Mouse (Mus musculus): ENCODE data around the gene Abcb8. TPM values are rescaled to one million over a fixed set of nuclear protein-coding genes. Genes with fewer than 3 reads are reported as not detected.
A peak's percentile ranks its signal among the peaks of the same experiment; 100 is the strongest.

The Abcb8 gene
- polyA plus RNA-seq, 1 experiment = 16.8 TPM

DNA sequence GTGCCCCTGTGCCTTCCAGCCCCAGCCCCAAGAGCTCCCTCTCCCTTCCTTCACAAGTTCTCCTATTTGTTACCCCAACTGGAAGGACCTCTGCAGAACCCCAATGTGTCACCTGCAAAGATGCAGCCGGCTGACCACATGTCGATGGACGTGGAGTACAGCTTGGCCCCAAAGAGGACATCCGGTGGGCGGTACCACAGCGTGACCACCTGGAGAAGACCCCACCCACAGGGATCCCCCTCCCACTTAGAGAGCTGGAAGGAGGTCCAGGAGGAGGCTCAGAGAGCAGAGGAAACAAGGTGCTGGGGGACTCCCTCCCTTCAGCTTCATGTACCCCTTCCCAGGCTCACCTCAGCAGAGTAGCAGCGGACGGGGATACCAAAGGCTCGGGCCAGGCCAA is 26.9 kb downstream of the Abcb8 start:
- H3K4me3 ChIP-seq (ENCODE audit: insufficient read depth, low read length) = no peak overlapping the region
- no peak overlapping the region for H3K27ac ChIP-seq (ENCODE audit: insufficient read depth, low read depth, low read length)
- H3K4me1 ChIP-seq (ENCODE audit: control insufficient read depth, insufficient read depth, low read length) = peaks cover 5% of the 10 kb centered on the region; the same call in 1 of the 2 replicates
- TF ChIP-seq CTCF (IDR thresholded peaks at IDR 0.05; ENCODE audit: low read depth, low read length) = no peak
- TF ChIP-seq POLR2A (IDR thresholded peaks at IDR 0.05; ENCODE audit: borderline replicate concordance, low read depth, low read length) = no peak

DNA sequence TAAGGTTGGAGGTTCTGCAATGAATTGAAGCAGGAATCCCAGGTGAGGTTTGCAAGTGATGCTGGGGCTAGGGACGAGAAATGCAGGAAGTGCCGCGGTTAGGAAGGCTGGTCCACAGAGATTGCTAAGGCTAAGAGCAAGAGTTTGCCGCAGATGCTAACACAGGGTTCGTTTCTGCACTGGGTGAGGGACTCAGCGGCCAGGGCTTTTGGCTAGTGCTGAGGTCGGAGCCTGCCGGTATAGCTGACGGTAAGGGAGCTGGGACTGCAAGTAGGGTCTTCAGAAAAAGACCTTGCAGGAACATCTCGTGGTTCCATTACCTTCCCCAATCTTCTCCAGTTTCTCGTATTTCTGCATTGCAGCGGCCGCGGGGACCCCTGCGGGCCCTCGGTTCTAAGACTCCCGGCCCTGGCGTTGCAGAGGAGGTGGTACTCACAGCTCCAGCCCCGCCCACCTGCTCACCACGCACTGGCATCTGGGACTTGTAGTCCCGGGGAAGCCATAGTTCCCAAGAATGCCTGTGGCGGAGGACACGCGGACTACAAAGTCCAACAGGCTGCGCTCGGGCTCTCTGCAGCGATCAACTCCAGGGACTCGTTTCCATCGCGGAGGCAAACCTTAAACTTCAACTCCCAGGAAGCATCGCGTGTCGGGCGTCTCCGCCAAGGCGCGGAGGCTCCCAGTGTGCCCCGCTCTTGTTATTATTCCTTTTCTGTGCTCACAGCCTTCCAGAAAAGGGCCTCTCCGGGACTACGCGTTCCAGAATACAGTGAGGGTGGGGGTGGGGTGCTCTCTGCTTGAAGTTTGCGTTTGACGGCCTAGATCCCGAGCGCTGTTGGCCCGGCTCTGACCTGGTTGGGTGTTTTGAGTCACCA is 29.9 kb downstream of the Abcb8 start, which contains the start of the genes Cdk5 and Slc4a2:
Gene Cdk5, minus strand, starts transcription at position 402 of the 875 bp plus-strand sequence.
Gene Slc4a2, plus strand, starts transcription at position 709 of the 875 bp plus-strand sequence.
- peak; percentile 67; the same call in 1 of the 2 replicates for TF ChIP-seq POLR2A (IDR thresholded peaks at IDR 0.05; ENCODE audit: borderline replicate concordance, low read depth, low read length)
- TF ChIP-seq CTCF (IDR thresholded peaks at IDR 0.05; ENCODE audit: low read depth, low read length) = no peak
- Histone ChIP-seq H3K4me3 (ENCODE audit: insufficient read depth, low read length) (peak within 1 kb of the TSS; percentile 80), H3K27ac (ENCODE audit: insufficient read depth, low read depth, low read length) (peak within 1 kb of the TSS; percentile 93), H3K4me1 (ENCODE audit: control insufficient read depth, insufficient read depth, low read length) (peaks cover 13% of the 10 kb centered on the region)

DNA sequence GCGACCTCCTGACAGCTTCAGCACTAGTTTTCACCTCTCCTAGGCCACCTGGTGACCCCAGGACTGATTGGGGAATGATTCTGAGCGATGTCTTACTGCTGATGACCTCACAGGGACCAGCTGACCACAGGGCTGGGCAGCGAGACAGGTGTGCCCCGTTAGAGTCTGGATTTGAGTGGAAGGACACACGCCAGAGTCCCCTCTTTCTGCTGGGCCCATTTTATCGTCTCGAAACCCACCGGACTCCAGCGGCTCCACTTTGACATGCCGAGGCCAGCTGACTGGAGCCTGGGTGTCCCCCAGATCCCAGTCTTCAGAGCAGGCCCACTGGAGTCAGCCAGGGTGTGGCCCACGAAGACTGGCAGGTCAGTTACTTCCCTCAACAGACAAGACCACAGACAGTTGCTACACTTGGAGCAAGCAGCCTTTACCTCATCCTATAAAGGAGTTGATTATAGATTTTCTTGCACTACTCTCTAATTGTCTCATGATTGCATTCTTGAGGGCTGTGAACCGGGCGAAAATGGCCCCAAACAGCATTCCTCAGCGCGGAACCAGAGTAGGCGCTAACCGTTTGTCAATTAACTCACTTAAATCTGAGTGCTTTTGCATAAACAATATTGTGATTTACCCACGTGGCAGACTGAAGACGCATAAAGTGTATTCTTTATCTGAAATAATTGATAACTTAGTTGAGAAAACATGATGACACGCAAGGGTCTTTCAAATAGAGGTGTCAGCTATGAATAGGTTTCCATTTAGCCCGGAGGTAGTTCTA is 30.7 kb downstream of the Abcb8 start:
- no peak for TF ChIP-seq POLR2A (IDR thresholded peaks at IDR 0.05; ENCODE audit: borderline replicate concordance, low read depth, low read length)
- TF ChIP-seq CTCF (IDR thresholded peaks at IDR 0.05; ENCODE audit: low read depth, low read length) = no peak
- Histone ChIP-seq H3K4me3 (ENCODE audit: insufficient read depth, low read length) (peak overlapping the region; percentile 76), H3K4me1 (ENCODE audit: control insufficient read depth, insufficient read depth, low read length) (peaks cover 13% of the 10 kb centered on the region), H3K27ac (ENCODE audit: insufficient read depth, low read depth, low read length) (peak overlapping the region; percentile 93)

DNA sequence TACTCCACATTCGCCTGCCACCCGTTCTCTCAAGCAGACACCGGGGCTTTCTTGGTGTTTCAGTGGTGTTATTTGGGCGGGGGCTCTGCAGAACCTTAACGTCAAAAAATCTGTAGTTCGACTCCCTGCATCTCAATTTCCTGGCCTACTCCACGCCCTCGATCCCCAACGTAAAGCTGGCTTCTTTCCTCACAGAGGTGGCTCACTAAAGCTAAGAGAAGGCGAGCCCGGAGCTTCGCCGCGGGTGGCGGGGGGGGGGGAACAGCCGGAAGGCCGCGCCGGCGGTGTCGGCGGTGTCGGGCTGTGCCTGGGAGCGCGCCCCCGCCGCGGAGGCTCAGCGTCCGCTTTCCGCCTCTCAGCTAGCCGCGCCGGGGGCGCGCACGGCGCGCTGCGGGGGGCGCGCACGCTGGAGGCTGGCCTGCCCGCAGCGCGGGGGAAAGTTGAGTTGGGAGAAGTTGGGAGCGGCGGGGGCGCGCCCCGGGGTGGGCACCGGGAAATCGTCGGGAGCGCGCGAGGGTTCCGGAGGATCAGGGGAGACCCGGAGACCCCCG is 31.5 kb downstream of the Abcb8 start:
- peaks cover 13% of the 10 kb centered on the region for H3K4me1 ChIP-seq (ENCODE audit: control insufficient read depth, insufficient read depth, low read length)
- peak overlapping the region; percentile 93 for H3K27ac ChIP-seq (ENCODE audit: insufficient read depth, low read depth, low read length)
- H3K4me3 ChIP-seq (ENCODE audit: insufficient read depth, low read length) = peak overlapping the region; percentile 76
- TF ChIP-seq POLR2A (IDR thresholded peaks at IDR 0.05; ENCODE audit: borderline replicate concordance, low read depth, low read length) = no peak
- TF ChIP-seq CTCF (IDR thresholded peaks at IDR 0.05; ENCODE audit: low read depth, low read length) = no peak

DNA sequence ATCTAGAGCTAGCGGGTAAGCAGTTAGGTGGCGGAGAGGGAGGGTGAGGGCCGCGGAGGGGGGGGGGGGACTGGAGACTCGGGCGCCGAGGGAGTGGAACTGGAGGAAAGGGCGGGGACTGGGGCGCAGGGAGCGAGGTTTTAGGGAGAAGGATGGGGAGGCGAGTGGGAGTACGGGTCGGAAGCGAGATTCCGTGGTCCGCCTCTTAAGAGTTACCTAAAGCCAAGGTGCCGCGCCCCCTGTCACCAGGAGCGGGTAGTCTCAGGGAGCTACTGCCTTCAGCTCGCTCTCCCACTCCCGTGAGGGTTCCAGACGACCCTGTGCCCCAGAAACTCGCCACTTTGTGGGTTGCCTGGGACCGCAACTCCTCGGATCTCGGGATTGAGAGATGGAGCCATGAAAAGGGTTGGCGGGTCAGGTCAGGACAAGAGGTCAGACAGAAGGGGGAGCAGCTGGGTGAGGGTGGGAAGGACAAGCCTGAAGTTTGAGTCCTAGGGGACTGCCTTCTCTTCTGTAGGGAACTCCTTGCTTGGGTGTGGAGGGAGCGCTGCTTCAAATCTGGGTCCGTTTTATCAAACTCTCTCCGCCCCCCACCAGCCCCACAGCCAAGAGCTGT is 32.1 kb downstream of the Abcb8 start:
- TF ChIP-seq CTCF (IDR thresholded peaks at IDR 0.05; ENCODE audit: low read depth, low read length) (no peak), POLR2A (IDR thresholded peaks at IDR 0.05; ENCODE audit: borderline replicate concordance, low read depth, low read length) (no peak)
- H3K27ac ChIP-seq (ENCODE audit: insufficient read depth, low read depth, low read length) = peak overlapping the region; percentile 33
- peaks cover 13% of the 10 kb centered on the region for H3K4me1 ChIP-seq (ENCODE audit: control insufficient read depth, insufficient read depth, low read length)
- peak overlapping the region; percentile 76 for H3K4me3 ChIP-seq (ENCODE audit: insufficient read depth, low read length)

DNA sequence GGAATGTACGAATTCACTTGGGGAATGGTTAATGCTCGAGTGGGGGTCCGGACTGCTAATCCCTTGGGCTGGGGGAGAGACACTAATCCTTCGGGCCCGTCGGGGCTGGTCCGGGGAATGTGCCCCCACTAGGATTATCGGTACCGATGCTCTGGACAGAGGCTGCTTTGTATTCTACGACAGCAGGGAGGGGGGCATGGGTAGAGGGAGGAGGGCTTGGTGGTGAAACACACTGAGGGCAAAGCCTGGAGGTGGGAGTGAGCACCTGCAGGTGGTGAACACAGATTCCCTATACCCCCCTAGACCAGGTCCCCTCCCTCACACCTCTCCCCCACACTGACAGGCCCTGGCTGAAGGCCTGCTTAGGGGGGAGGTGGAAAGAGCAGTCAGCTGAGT is 32.6 kb downstream of the Abcb8 start:
- Histone ChIP-seq H3K27ac (ENCODE audit: insufficient read depth, low read depth, low read length) (peak overlapping the region; percentile 33; the same call in 1 of the 2 replicates), H3K4me3 (ENCODE audit: insufficient read depth, low read length) (peak overlapping the region; percentile 76), H3K4me1 (ENCODE audit: control insufficient read depth, insufficient read depth, low read length) (peaks cover 13% of the 10 kb centered on the region)
- no peak for TF ChIP-seq POLR2A (IDR thresholded peaks at IDR 0.05; ENCODE audit: borderline replicate concordance, low read depth, low read length)
- TF ChIP-seq CTCF (IDR thresholded peaks at IDR 0.05; ENCODE audit: low read depth, low read length) = no peak

DNA sequence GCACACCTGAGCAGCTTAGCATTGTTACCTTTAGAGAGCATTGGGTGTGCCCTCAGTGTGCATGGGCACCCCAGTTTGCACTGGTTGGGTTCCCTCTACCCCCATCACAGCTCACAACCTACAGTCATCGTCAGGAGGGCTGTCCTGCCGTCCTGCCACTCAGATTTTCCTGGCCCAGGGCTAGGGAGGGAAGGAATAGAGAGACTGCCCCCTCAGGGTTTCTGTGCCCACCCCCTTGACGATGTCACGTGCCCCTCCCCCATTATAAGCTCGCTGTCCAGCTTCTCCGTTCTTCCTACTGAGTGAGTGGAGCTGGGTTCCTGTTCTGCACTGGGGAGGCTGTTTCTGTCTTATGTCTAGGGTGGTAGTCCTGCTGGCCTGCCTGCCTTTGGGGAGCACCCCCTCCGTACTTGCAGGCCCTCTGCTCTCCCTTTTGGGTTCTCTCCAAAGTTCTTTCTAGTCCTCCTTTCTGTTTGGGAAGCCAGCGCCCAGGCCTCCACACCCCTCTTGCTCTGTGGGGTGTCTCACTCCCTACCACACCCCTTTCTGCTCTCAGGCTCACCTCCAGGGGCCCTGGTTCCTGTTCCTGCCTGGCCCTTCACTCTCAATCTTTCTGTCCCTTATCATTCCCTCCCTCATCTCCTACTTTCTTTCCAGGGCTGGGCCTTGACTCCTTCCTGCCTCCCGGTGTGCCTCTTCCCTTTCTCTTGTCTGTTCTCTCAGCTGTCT is 33.3 kb downstream of the Abcb8 start:
- Histone ChIP-seq H3K27ac (ENCODE audit: insufficient read depth, low read depth, low read length) (peak overlapping the region; percentile 40), H3K4me1 (ENCODE audit: control insufficient read depth, insufficient read depth, low read length) (peaks cover 13% of the 10 kb centered on the region), H3K4me3 (ENCODE audit: insufficient read depth, low read length) (peak overlapping the region; percentile 76)
- TF ChIP-seq POLR2A (IDR thresholded peaks at IDR 0.05; ENCODE audit: borderline replicate concordance, low read depth, low read length) = no peak
- no peak for TF ChIP-seq CTCF (IDR thresholded peaks at IDR 0.05; ENCODE audit: low read depth, low read length)

DNA sequence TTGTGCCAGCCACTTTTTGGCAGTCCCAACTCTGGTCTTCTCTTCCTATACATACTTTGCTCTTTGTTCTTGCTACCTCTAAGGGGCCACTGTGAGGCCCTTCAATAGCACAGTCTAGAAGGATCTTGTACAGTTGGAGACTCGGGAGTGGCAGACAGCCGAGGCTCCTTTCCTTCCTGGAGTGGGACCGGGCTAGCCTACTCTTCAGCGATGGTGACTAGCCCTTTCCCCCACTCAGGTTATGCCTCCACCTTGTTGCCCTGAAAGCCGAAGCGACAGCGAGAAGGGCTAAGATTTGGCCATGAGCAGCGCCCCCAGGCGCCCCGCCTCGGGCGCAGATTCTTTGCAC is 33.8 kb downstream of the Abcb8 start:
- no peak overlapping the region for H3K27ac ChIP-seq (ENCODE audit: insufficient read depth, low read depth, low read length)
- no peak overlapping the region for H3K4me3 ChIP-seq (ENCODE audit: insufficient read depth, low read length)
- TF ChIP-seq CTCF (IDR thresholded peaks at IDR 0.05; ENCODE audit: low read depth, low read length) (no peak), POLR2A (IDR thresholded peaks at IDR 0.05; ENCODE audit: borderline replicate concordance, low read depth, low read length) (no peak)
- H3K4me1 ChIP-seq (ENCODE audit: control insufficient read depth, insufficient read depth, low read length) = peaks cover 13% of the 10 kb centered on the region

DNA sequence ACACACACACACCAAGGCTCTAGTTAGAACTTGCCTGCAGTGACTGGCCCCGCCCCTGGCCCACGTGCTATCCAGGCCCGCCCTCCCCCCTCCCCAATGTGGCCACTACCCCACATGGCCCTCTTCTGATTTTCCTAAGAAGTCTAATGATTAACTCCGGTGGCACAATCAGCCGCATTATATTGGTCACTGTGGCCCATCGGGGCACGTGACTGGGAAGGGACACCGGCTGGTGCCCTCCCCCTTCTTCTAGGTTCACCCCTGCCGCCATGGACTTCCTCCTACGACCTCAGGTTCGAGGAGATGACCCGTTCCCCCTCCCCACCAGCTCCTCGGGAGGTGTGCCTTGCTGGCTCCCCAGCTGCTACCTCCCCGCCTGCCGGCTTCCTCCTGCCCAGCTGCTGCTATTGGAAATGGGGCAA is 34.5 kb downstream of the Abcb8 start:
- Histone ChIP-seq H3K4me3 (ENCODE audit: insufficient read depth, low read length) (no peak overlapping the region), H3K27ac (ENCODE audit: insufficient read depth, low read depth, low read length) (no peak overlapping the region), H3K4me1 (ENCODE audit: control insufficient read depth, insufficient read depth, low read length) (peaks cover 13% of the 10 kb centered on the region)
- no peak for TF ChIP-seq POLR2A (IDR thresholded peaks at IDR 0.05; ENCODE audit: borderline replicate concordance, low read depth, low read length)
- TF ChIP-seq CTCF (IDR thresholded peaks at IDR 0.05; ENCODE audit: low read depth, low read length) = no peak

Measured in bone marrow macrophage, adult 2 months (primary cell).